Mouse (Mus musculus) stomach, embryonic 15.5 days (tissue): ENCODE data around the gene Hoxc6. TPM values are rescaled to one million over a fixed set of nuclear protein-coding genes. Genes with fewer than 3 reads are reported as not detected.

ENCODE experiments used
- ATAC-seq: fragments of 200-750 bp; cut with Nextera tagmentation; 2 replicates; pipeline ENCODE4 v1.8.0; 2017; ENCODE audit warnings: low read depth, moderate number of reproducible peaks, moderate TSS enrichment; ENCODE audit not compliant: insufficient read depth, low FRiP score
- H3K27ac ChIP-seq: fragments of 300-500 bp; sonication (generic); 2 replicates; pipeline ENCODE4 v1.5.1; 2015; ENCODE audit warnings: mild to moderate bottlenecking, inconsistent platforms
- H3K27me3 ChIP-seq: fragments of 300-500 bp; sonication (generic); replicated peaks from 2 replicates; pipeline ENCODE4 v1.6.1; 2015; ENCODE audit warnings: inconsistent platforms
- H3K36me3 ChIP-seq: fragments of 300-500 bp; sonication (generic); 2 replicates; pipeline ENCODE4 v1.6.1; 2015; ENCODE audit warnings: inconsistent platforms
- H3K4me1 ChIP-seq: fragments of 300-500 bp; sonication (generic); 2 replicates; pipeline ENCODE4 v1.6.1; 2015; ENCODE audit warnings: inconsistent platforms
- H3K4me2 ChIP-seq: fragments of 300-500 bp; sonication (generic); 2 replicates; pipeline ENCODE4 v1.6.1; 2015; ENCODE audit warnings: mild to moderate bottlenecking, inconsistent platforms
- H3K4me3 ChIP-seq: fragments of 300-500 bp; sonication (generic); replicated peaks from 2 replicates; pipeline ENCODE4 v1.5.1; 2015; ENCODE audit warnings: inconsistent platforms
- H3K9ac ChIP-seq: fragments of 300-500 bp; sonication (generic); 2 replicates; pipeline ENCODE4 v1.6.1; 2015; ENCODE audit warnings: inconsistent platforms
- H3K9me3 ChIP-seq: fragments of 300-500 bp; sonication (generic); 2 replicates; pipeline ENCODE4 v1.6.1; 2016; ENCODE audit warnings: inconsistent platforms
- WGBS: fragments of 180-500 bp; shearing (Covaris S2); methylation state at CpG from one replicate; pipeline ENCODE4 v1.1.7; 2015; 5-methylcytosine and 5-hydroxymethylcytosine counted together
- polyA plus RNA-seq: library from polyadenylated mRNA; unstranded; fragments of >200 nt; fragmentation: Nextera tagmentation; extraction: Ambion mirVana; gene quantifications from 2 replicates; pipeline ENCODE4 v1.2.1, GENCODE M21; 2015

Gene Hoxc6
- 2.6 and 4.7 TPM in 2 replicates for polyA plus RNA-seq

DNA sequence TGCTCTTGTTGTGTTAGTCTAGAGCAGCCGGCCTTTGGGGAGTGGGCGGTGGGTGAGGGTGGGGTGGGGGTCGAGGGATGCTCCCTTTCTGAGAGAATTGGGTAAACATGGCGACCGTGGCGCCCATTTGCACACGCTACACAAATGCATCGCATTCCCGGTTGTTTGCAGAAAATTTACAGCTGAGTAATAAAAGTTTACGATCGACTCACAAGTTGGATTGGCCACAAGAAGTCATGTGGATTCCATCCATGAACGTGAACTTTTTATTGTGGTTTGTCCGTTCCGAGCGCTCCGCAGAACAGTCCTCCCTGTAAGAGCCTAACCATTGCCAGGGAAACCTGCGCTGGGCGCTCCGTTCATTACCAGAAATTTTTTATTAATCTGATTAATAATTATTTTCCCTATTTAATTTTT, at the start of gene Hoxc6:
Hoxc6 (plus strand) TSS at position 319 of the 417 bp plus-strand sequence.
- peaks cover 89% of the 10 kb centered on the region for H3K27me3 ChIP-seq
- H3K9me3 ChIP-seq: no peaks in the 10 kb centered on the region
- ATAC-seq: no peak
- peak within 1 kb of the TSS; percentile 86 for H3K4me2 ChIP-seq
- H3K4me3 ChIP-seq: peak within 1 kb of the TSS; percentile 44
- H3K4me1 ChIP-seq: peaks cover 15% of the 10 kb centered on the region
- peak within 1 kb of the TSS; percentile 21; the same call in 1 of the 2 replicates for H3K27ac ChIP-seq
- H3K36me3 ChIP-seq: no peaks in the 10 kb centered on the region
- no peak within 1 kb of the TSS for H3K9ac ChIP-seq
- 4% methylated on average over 19 of the region's 19 CpGs for WGBS

DNA sequence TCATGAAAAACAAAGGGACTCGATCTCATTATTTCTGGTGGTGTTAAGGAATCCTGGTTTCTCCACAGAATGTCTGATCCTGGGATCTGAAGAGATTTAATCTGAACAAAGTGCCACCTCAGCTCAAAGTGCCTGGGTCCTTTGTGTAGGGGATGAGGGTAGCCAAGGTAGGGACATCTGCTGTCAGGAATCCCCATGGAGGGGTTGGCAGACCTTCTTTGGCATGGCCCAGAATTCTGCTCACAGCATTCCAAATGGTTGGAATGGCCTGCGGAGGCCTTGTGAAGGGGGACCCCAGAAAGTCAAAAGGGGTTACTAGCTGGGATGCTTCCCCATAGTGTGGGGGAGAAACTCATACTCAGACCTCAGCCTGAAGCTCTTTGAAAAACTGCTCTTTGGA, 49.2 kb upstream of the Hoxc6 start:
- Histone ChIP-seq H3K4me1 (no peaks in the 10 kb centered on the region), H3K27ac (no peak overlapping the region), H3K9ac (no peak overlapping the region), H3K4me2 (no peak overlapping the region), H3K9me3 (no peaks in the 10 kb centered on the region), H3K4me3 (no peak overlapping the region), H3K36me3 (no peaks in the 10 kb centered on the region), H3K27me3 (peaks cover 93% of the 10 kb centered on the region)
- WGBS: 12% methylated on average over 2 of the region's 2 CpGs
- no peak for ATAC-seq

DNA sequence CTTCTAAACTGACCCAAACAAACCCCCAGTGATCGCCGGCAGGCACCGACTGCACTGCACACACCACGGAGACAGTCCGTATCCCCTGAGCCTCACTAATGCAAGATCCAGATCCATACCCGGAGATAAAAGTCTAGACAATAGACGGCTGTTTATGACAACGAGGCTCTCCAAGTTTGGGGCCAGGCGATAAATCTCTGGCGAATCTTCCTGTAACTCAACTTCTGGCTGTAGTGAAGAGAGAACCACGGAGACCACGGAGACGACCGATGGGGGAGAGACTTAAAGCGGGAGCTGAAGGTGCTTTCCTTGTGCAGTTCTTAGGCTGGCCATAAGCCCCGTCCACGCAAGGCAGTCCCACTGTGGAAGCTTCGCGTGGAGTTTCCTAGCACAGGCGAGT, 48.4 kb upstream of the Hoxc6 start:
- H3K9me3 ChIP-seq: no peaks in the 10 kb centered on the region
- no peak overlapping the region for H3K27ac ChIP-seq
- H3K36me3 ChIP-seq: no peaks in the 10 kb centered on the region
- no peak for ATAC-seq
- peaks cover 94% of the 10 kb centered on the region for H3K27me3 ChIP-seq
- no peak overlapping the region for H3K4me3 ChIP-seq
- under 1% methylated on average over 20 of the region's 20 CpGs for WGBS
- no peak overlapping the region for H3K4me2 ChIP-seq
- H3K4me1 ChIP-seq: no peaks in the 10 kb centered on the region
- no peak overlapping the region for H3K9ac ChIP-seq

DNA sequence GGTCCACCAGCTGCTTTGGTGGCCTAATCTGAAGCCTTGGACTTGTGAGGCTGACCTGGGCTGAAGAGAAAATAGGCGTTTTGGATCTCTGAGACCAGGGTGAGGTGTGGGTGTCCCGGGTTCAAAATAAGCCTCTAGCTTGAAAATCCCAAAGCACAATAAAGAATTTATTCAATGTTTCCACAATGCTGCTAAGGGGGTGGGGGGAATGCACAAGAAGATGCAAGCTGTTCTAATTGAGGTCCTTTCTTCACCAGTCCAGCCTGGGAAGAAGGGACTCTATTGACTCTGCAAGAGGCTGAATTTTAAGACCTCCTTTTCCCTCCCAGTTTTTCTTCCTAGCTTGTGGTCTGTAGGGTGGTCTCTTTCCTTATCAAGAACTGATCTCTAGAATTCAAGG, 47.2 kb upstream of the Hoxc6 start:
- H3K9me3 ChIP-seq: no peaks in the 10 kb centered on the region
- no peak overlapping the region for H3K4me2 ChIP-seq
- no peak for ATAC-seq
- H3K4me3 ChIP-seq: no peak overlapping the region
- 8% methylated on average over 2 of the region's 2 CpGs for WGBS
- no peak overlapping the region for H3K27ac ChIP-seq
- H3K27me3 ChIP-seq: peaks cover 94% of the 10 kb centered on the region
- H3K9ac ChIP-seq: no peak overlapping the region
- no peaks in the 10 kb centered on the region for H3K4me1 ChIP-seq
- no peaks in the 10 kb centered on the region for H3K36me3 ChIP-seq

DNA sequence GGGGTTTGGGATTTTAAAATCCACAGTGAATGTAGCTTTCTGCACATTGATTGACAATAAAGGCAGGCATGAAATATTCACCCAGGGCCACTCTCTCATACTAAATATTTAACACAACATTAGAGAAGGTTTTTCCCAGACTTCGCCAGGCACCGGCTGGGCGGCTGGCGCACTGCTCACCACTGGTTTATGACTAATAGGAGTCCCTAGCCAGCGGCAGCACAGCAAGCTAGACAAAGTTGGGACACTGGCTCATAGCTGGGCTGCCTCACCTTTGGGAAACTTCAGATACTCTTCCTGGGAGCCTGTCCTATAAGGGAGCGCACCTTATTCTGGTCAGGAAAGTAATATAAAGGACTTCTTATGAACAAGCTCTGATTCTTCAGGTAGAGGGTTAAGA, 44.5 kb upstream of the Hoxc6 start:
- ATAC-seq: no peak
- 6% methylated on average over 6 of the region's 6 CpGs for WGBS
- no peaks in the 10 kb centered on the region for H3K36me3 ChIP-seq
- H3K4me2 ChIP-seq: no peak overlapping the region
- H3K4me1 ChIP-seq: no peaks in the 10 kb centered on the region
- no peak overlapping the region for H3K4me3 ChIP-seq
- H3K9ac ChIP-seq: no peak overlapping the region
- no peaks in the 10 kb centered on the region for H3K9me3 ChIP-seq
- peaks cover 95% of the 10 kb centered on the region for H3K27me3 ChIP-seq
- no peak overlapping the region for H3K27ac ChIP-seq

DNA sequence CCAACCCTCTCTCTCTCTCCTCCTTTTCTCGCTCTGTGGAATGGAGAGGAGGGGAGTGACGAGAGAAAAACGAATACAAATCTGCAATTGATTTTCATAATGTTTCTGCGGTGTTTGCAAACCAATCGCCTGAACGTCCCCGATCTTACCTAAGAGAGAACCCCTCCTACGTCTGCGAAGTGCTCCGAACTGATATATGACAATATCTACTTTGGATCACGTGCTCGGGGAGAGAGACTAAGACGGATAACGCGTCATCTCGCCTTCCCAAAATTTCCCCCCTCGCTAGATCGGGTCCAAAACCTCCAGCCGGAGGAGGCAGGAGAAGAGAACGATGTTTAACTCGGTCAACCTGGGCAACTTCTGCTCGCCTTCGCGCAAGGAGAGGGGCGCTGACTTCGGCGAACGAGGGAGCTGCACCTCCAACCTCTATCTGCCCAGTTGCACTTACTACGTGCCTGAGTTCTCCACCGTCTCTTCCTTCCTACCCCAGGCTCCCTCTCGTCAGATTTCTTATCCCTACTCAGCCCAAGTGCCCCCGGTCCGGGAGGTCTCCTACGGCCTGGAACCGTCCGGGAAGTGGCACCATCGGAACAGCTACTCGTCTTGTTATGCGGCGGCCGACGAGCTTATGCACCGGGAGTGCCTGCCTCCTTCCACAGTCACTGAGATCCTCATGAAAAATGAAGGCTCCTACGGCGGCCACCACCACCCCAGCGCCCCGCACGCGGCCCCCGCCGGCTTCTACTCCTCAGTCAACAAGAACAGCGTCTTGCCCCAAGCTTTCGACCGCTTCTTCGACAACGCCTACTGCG, 43.7 kb upstream of the Hoxc6 start, which contains the start of gene Hoxc11:
Hoxc11 (plus strand) TSS at position 236 of the 815 bp plus-strand sequence.
- 1% methylated on average over 57 of the region's 57 CpGs for WGBS
- no peak for ATAC-seq
- no peak within 1 kb of the TSS for H3K9ac ChIP-seq
- peaks cover 91% of the 10 kb centered on the region for H3K27me3 ChIP-seq
- no peak within 1 kb of the TSS for H3K27ac ChIP-seq
- H3K36me3 ChIP-seq: no peaks in the 10 kb centered on the region
- H3K9me3 ChIP-seq: no peaks in the 10 kb centered on the region
- H3K4me1 ChIP-seq: no peaks in the 10 kb centered on the region
- no peak within 1 kb of the TSS for H3K4me2 ChIP-seq
- no peak within 1 kb of the TSS for H3K4me3 ChIP-seq

DNA sequence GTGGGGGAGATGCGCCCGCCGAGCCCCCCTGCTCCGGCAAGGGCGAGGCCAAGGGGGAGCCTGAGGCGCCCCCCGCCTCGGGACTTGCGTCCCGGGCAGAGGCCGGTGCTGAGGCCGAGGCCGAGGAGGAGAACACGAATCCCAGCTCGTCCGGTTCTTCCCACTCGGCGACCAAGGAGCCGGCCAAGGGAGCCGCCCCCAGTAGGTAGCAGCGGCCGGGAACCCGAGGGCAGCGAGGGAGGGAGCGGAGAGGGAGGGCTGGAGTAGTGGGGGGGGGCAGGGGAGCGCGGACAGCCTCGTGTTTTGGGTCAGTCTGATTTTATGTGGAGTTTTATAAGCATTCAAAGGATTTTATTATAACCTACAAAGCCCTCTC, 43.1 kb upstream of the Hoxc6 start:
- WGBS: 1% methylated on average over 24 of the region's 28 CpGs
- H3K9ac ChIP-seq: no peak overlapping the region
- H3K4me1 ChIP-seq: no peaks in the 10 kb centered on the region
- no peak for ATAC-seq
- H3K27ac ChIP-seq: no peak overlapping the region
- H3K36me3 ChIP-seq: no peaks in the 10 kb centered on the region
- H3K9me3 ChIP-seq: no peaks in the 10 kb centered on the region
- no peak overlapping the region for H3K4me3 ChIP-seq
- H3K4me2 ChIP-seq: no peak overlapping the region
- H3K27me3 ChIP-seq: peaks cover 93% of the 10 kb centered on the region

DNA sequence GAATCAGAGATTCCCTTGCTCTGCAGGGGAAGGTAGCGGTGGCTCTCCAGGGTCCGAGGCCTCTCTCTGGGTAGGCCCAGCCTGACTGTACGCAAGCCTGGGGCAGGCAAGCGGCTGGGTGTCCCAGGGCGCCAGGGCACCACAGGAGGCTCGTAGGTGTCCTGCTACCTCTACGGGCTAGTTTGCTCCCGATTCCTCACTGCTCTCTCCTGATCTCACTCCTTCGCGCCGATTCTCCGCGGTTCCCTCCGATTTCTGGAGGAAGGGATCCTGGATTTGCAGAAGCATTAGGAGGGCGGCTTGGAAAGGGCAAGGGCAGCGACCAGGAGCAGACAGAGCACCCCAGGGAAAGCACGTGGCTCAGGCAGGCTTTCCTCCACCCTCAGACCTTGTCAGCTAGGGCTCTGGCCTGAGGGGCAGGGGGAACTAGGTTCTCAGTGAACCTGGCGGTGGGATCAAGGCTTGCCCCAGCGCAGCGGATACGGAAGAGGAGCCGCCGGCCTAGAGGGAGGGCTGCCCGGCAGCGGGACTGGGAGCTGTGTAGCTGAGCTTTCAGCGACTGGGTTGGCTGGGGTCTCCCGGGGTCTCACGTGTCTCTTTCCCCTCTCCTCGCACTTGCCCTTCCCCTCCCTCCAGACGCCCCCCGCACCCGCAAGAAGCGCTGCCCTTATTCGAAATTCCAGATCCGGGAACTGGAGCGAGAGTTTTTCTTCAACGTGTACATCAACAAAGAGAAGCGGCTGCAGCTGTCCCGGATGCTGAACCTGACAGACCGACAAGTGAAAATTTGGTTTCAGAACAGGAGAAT, 42.0 kb upstream of the Hoxc6 start:
- no peak for ATAC-seq

DNA sequence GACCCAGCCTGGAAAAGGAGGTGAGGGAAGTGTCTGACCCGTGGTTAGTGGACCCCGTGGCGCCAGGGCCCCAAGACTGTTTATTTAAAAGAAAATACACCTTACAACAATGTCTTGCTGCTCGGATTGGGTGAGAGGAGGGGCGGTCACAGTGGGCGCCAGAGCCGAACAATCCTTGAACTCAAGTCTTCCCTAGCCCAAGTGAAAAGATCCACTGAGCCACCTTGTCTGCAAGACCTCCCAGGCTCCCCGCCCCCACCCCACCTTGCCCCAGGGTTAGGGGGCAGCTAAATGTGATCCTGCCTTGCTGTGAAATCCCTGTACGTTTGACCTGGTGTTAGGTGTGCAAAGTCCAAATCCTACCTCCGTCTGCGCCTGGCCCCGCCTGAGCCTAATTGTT, 41.2 kb upstream of the Hoxc6 start:
- no peak overlapping the region for H3K4me3 ChIP-seq
- no peak overlapping the region for H3K9ac ChIP-seq

More for the DNA sequence above, 42.0 kb upstream of the Hoxc6 start:
- WGBS: 2% methylated on average over 40 of the region's 40 CpGs
- peaks cover 95% of the 10 kb centered on the region for H3K27me3 ChIP-seq
- H3K4me1 ChIP-seq: no peaks in the 10 kb centered on the region
- H3K4me3 ChIP-seq: 0 out of 2 replicates have a peak overlapping the region, but pooled peaks have one; percentile 8
- H3K36me3 ChIP-seq: no peaks in the 10 kb centered on the region
- no peak overlapping the region for H3K27ac ChIP-seq
- no peaks in the 10 kb centered on the region for H3K9me3 ChIP-seq
- no peak overlapping the region for H3K9ac ChIP-seq
- no peak overlapping the region for H3K4me2 ChIP-seq

DNA sequence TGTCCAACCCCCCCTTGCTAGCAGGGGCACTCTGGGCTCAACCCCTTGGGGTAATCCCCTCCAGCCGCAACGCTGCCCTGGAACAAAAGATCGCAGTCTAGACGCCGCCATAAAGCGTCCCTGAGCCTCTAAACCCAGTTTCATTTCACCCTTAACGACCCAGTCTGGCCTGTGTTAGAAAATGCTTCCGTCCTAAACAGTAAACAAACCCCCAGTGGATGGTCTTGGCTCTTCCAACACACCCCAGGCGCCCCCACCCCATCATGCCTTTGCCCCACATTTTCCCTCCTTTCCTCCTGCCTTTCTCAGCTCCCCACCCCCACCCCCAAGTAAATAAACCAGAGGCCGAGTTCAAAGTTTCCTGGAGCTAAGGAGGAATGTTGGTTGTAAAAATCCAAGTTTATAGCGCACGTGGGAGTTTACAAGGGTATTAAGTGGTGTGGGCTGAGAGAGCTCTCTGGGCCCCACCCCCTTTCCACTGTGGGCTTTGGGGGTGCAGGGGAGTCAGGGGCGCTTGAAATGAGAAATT, 38.3 kb upstream of the Hoxc6 start:
- Histone ChIP-seq H3K4me1 (no peaks in the 10 kb centered on the region), H3K27ac (no peak overlapping the region), H3K9me3 (no peaks in the 10 kb centered on the region), H3K4me3 (no peak overlapping the region), H3K27me3 (peaks cover 89% of the 10 kb centered on the region), H3K9ac (no peak overlapping the region), H3K36me3 (no peaks in the 10 kb centered on the region), H3K4me2 (no peak overlapping the region)
- 2% methylated on average over 13 of the region's 13 CpGs for WGBS
- ATAC-seq: no peak

More for the DNA sequence above, 41.2 kb upstream of the Hoxc6 start:
- Histone ChIP-seq H3K4me1 (no peaks in the 10 kb centered on the region), H3K27ac (no peak overlapping the region), H3K4me2 (no peak overlapping the region), H3K36me3 (no peaks in the 10 kb centered on the region), H3K9me3 (no peaks in the 10 kb centered on the region), H3K27me3 (peaks cover 93% of the 10 kb centered on the region)
- no peak for ATAC-seq
- 3% methylated on average over 12 of the region's 12 CpGs for WGBS

DNA sequence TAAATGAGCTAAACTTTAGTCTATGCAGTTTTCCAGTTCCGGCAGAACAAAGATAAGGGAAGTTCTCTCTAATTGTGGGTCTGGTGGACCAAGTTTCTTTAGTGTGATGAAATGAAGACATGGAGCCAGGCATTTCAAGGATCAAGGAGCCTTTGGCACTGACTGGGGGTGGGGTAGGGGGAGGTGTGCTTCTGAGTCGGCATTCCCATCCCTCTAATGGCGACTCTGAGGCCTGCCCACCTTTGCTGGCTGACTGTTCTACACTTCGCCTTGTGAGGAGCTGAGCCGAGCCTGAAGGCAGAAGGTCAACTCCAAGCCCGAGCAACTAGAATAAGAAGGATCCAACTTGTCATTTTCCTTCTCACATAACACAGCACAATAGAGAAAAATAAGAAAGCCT, 36.3 kb upstream of the Hoxc6 start:
- Histone ChIP-seq H3K27ac (no peak overlapping the region), H3K4me2 (no peak overlapping the region), H3K27me3 (peaks cover 89% of the 10 kb centered on the region), H3K9me3 (no peaks in the 10 kb centered on the region), H3K36me3 (no peaks in the 10 kb centered on the region), H3K4me1 (peaks cover 5% of the 10 kb centered on the region; the same call in 1 of the 2 replicates), H3K9ac (no peak overlapping the region), H3K4me3 (no peak overlapping the region)
- ATAC-seq: no peak
- 4% methylated on average over 6 of the region's 6 CpGs for WGBS

DNA sequence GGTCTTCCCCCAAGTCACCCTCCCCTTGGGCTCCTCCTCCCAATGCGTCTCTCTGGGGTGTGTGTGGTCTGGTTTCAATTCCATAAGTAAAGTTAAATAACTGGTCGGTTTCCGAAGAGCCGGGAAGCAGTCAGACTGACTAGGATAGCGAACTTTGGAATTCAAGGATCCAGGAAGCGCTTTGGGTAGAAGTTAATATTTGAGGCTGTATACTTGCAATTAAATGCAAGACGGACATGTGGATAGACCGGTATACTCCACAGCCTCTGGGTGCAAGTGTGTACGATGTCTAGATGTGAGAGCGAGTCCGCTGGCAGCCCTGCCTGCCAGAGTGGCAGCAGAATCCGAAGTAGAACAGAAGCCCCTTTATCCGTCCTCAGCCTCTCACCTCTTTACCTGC, 35.6 kb upstream of the Hoxc6 start:
- ATAC-seq: no peak
- peaks cover 89% of the 10 kb centered on the region for H3K27me3 ChIP-seq
- H3K36me3 ChIP-seq: no peaks in the 10 kb centered on the region
- no peaks in the 10 kb centered on the region for H3K9me3 ChIP-seq
- H3K4me1 ChIP-seq: peaks cover 8% of the 10 kb centered on the region; the same call in 1 of the 2 replicates
- 2% methylated on average over 13 of the region's 13 CpGs for WGBS
- H3K4me2 ChIP-seq: no peak overlapping the region
- no peak overlapping the region for H3K9ac ChIP-seq
- no peak overlapping the region for H3K4me3 ChIP-seq
- H3K27ac ChIP-seq: no peak overlapping the region
